Mouse (Mus musculus) embryo, embryonic 11 days (tissue): ENCODE data around the gene Lamc1.
A peak's percentile ranks its signal among the peaks of the same experiment; 100 is the strongest.
"Not testable (repeated sequence)": the region's sequence is repeated elsewhere in the genome, so short reads cannot be mapped to it uniquely, and the experiment has no call there.

ENCODE experiments used
- DNase-seq: peaks from one replicate; pipeline ENCODE4 v3.0.0-alpha.2; 2015

Gene Lamc1

GRCm38 (mm10) chr1:153331206-153331605 lies 1.4 kb downstream of the Lamc1 start:
- no peak for DNase-seq

GRCm38 (mm10) chr1:153329306-153329705 lies 3.3 kb downstream of the Lamc1 start:
- no peak for DNase-seq

- no peak for DNase-seq
Measured at GRCm38 (mm10) chr1:153327063-153327462, 5.5 kb downstream of the Lamc1 start.

GRCm38 (mm10) chr1:153326226-153326625 lies 6.4 kb downstream of the Lamc1 start:
- DNase-seq: no peak

GRCm38 (mm10) chr1:153321404-153321803 lies 11.2 kb downstream of the Lamc1 start:
- no peak for DNase-seq

GRCm38 (mm10) chr1:153320554-153321147 lies 11.9 kb downstream of the Lamc1 start:
- DNase-seq: no peak

- no peak for DNase-seq
Measured at GRCm38 (mm10) chr1:153320121-153320520, 12.5 kb downstream of the Lamc1 start.

GRCm38 (mm10) chr1:153318741-153319140 lies 13.8 kb downstream of the Lamc1 start:
- DNase-seq: no peak

GRCm38 (mm10) chr1:153318287-153318686 lies 14.3 kb downstream of the Lamc1 start:
- DNase-seq: no peak

GRCm38 (mm10) chr1:153317486-153318260 lies 14.9 kb downstream of the Lamc1 start:
- no peak for DNase-seq

- DNase-seq: no peak
Measured at GRCm38 (mm10) chr1:153316956-153317355, 15.6 kb downstream of the Lamc1 start.

GRCm38 (mm10) chr1:153316286-153316685 lies 16.3 kb downstream of the Lamc1 start:
- no peak for DNase-seq

GRCm38 (mm10) chr1:153315121-153315520 lies 17.5 kb downstream of the Lamc1 start:
- no peak for DNase-seq

GRCm38 (mm10) chr1:153312992-153313391 lies 19.6 kb downstream of the Lamc1 start:
- DNase-seq: no peak

- DNase-seq: no peak
Measured at GRCm38 (mm10) chr1:153310190-153310589, 22.4 kb downstream of the Lamc1 start.

- no peak for DNase-seq
Measured at GRCm38 (mm10) chr1:153309310-153309709, 23.3 kb downstream of the Lamc1 start.

GRCm38 (mm10) chr1:153308915-153309296 lies 23.7 kb downstream of the Lamc1 start:
- peak; percentile 40 for DNase-seq

- no peak for DNase-seq
Measured at GRCm38 (mm10) chr1:153308179-153308914, 24.2 kb downstream of the Lamc1 start.

GRCm38 (mm10) chr1:153307509-153308178 lies 24.9 kb downstream of the Lamc1 start:
- no peak for DNase-seq

GRCm38 (mm10) chr1:153305728-153306127 lies 26.9 kb downstream of the Lamc1 start:
- not testable (repeated sequence) for DNase-seq

- not testable (repeated sequence) for DNase-seq
Measured at GRCm38 (mm10) chr1:153305249-153305648, 27.3 kb downstream of the Lamc1 start.

- DNase-seq: not testable (repeated sequence)
Measured at GRCm38 (mm10) chr1:153299436-153299835, 33.1 kb downstream of the Lamc1 start.

- DNase-seq: not testable (repeated sequence)
Measured at GRCm38 (mm10) chr1:153297774-153298363, 34.7 kb downstream of the Lamc1 start.
